Mouse (Mus musculus): ENCODE results near the gene Syngap1. TPM values are rescaled to one million over a fixed set of nuclear protein-coding genes. Genes with fewer than 3 reads are reported as not detected.

Gene Syngap1
- polyA plus RNA-seq, 1 experiment from 2014 or later = 0.78 TPM

DNA sequence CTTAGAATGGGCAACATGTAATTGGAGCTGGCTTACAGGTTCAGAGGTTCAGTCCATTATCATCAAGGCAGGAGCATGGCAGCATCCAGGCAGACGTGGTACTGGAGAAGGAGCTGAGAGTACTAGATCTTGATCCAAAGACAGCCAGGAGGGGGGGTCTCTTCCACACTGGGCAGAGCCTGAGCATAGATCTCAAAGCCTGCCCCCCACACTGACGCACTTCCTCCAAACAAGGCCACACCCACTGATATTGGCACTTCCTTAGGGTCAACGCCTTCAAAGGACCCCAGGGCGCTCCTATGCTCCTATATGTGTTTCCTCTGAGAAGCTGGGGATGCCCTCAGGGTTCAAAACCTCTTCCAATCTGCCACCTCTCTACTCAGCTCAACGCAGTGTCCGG lies 54.0 kb downstream of the Syngap1 start:
- ATAC-seq (replicated peaks; ENCODE audit: low FRiP score, low read depth) (0 out of 2 replicates have a peak, but pooled peaks have one; percentile 33), DNase-seq (ENCODE audit: low spot score) (peak; percentile 20)
- peak overlapping the region; percentile 57; the same call in 1 of the 2 replicates for H3K27ac ChIP-seq
- no peaks in the 10 kb centered on the region for H3K27me3 ChIP-seq (ENCODE audit: insufficient read depth, low read length)
- H3K36me3 ChIP-seq (ENCODE audit: insufficient read depth, low read length) = no peaks in the 10 kb centered on the region
- no peak for TF ChIP-seq CTCF (IDR thresholded peaks at IDR 0.05; ENCODE audit: low read depth)
- no peak overlapping the region for H3K4me3 ChIP-seq (replicated peaks; ENCODE audit: low read depth, low read length)
- 64% methylated on average over 6 of the region's 6 CpGs for whole genome bisulfite sequencing
- H3K4me2 ChIP-seq (ENCODE audit: low read length) = no peak overlapping the region
- H3K4me1 ChIP-seq (replicated peaks; ENCODE audit: insufficient read depth, low read length) = no peaks in the 10 kb centered on the region
- H3K9ac ChIP-seq (ENCODE audit: low read depth, low read length) = no peak overlapping the region
- no peaks in the 10 kb centered on the region for H3K9me3 ChIP-seq (replicated peaks; ENCODE audit: low read length)

DNA sequence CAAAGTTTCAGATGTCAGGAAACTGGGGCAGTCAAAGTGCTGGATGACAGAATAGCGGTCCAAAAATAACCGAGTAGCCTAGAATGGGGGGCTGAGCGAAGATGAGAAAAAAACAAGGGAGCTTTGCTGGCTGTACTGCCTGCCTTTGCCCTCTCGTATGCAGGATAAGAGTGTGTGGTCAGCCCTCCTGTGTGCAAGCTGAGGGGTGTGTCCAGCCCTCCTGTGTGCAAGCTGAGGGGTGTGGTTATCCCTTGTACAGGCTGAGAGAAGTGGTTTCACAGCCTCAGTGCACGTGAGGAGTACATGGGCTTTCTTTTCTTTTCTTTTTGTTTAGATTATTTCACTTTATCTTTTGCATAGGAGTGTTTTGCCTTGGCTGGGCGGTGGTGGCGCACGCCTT lies 54.5 kb downstream of the Syngap1 start:
- H3K36me3 ChIP-seq (ENCODE audit: insufficient read depth, low read length) = no peaks in the 10 kb centered on the region
- H3K4me2 ChIP-seq (ENCODE audit: low read length) = no peak overlapping the region
- DNase-seq (ENCODE audit: low spot score) (no peak), ATAC-seq (replicated peaks; ENCODE audit: low FRiP score, low read depth) (no peak)
- H3K27ac ChIP-seq = peak overlapping the region; percentile 22; the same call in 1 of the 2 replicates
- WGBS = 65% methylated on average over 8 of the region's 8 CpGs
- no peaks in the 10 kb centered on the region for H3K4me1 ChIP-seq (replicated peaks; ENCODE audit: insufficient read depth, low read length)
- TF ChIP-seq CTCF (IDR thresholded peaks at IDR 0.05; ENCODE audit: low read depth) = no peak
- H3K9ac ChIP-seq (ENCODE audit: low read depth, low read length) = no peak overlapping the region
- no peaks in the 10 kb centered on the region for H3K27me3 ChIP-seq (ENCODE audit: insufficient read depth, low read length)
- no peak overlapping the region for H3K4me3 ChIP-seq (replicated peaks; ENCODE audit: low read depth, low read length)
- H3K9me3 ChIP-seq (replicated peaks; ENCODE audit: low read length) = no peaks in the 10 kb centered on the region

DNA sequence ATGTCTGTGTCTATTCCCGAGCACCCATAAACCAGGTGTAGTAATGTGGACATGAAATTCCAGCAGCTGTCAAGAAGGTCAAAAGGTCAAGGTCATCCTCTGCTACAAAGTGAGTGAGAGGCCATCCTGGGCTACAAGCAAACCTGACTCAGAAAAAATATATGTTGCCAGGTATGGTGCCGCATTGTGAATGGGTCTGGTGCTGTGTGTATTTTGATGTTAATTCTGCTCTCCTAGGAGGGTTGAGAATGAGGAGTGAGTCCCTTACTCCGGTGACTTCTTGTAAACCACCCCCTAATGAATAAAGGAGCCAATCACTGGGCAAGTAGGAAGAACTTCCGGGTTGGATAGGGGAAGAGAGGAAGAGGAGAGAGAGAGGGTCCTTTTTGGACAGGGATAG lies 56.6 kb downstream of the Syngap1 start:
- no peak overlapping the region for H3K9ac ChIP-seq (ENCODE audit: low read depth, low read length)
- no peak overlapping the region for H3K4me2 ChIP-seq (ENCODE audit: low read length)
- H3K9me3 ChIP-seq (replicated peaks; ENCODE audit: low read length) = no peaks in the 10 kb centered on the region
- WGBS = 73% methylated on average over 4 of the region's 4 CpGs
- H3K4me3 ChIP-seq (replicated peaks; ENCODE audit: low read depth, low read length) = no peak overlapping the region
- DNase-seq (ENCODE audit: low spot score) (no peak), ATAC-seq (replicated peaks; ENCODE audit: low FRiP score, low read depth) (no peak)
- H3K36me3 ChIP-seq (ENCODE audit: insufficient read depth, low read length) = no peaks in the 10 kb centered on the region
- no peak overlapping the region for H3K27ac ChIP-seq
- no peaks in the 10 kb centered on the region for H3K27me3 ChIP-seq (ENCODE audit: insufficient read depth, low read length)
- H3K4me1 ChIP-seq (replicated peaks; ENCODE audit: insufficient read depth, low read length) = no peaks in the 10 kb centered on the region
- TF ChIP-seq CTCF (IDR thresholded peaks at IDR 0.05; ENCODE audit: low read depth) = no peak

DNA sequence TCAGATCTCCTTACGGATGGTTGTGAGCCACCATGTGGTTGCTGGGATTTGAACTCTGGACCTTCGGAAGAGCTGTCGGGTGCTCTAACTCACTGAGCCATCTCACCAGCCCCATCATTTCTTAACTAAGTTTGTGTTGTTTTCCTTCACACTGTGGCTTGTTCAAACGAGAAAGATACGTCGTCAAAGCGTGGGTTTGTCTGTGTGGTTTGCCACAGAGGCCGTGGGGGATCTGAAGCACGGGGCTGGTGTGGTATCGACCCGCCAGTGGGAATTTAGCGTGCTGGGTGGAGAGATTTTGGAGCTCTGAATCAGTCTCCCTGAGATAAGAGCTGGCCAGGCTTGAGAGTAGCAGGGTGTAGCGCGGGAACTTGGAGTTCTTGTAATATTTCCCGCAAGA lies 57.2 kb downstream of the Syngap1 start:
- DNase-seq (ENCODE audit: low spot score) (no peak), ATAC-seq (replicated peaks; ENCODE audit: low FRiP score, low read depth) (no peak)
- Histone ChIP-seq H3K4me1 (replicated peaks; ENCODE audit: insufficient read depth, low read length) (no peaks in the 10 kb centered on the region), H3K36me3 (ENCODE audit: insufficient read depth, low read length) (no peaks in the 10 kb centered on the region), H3K9me3 (replicated peaks; ENCODE audit: low read length) (no peaks in the 10 kb centered on the region), H3K27ac (no peak overlapping the region), H3K27me3 (ENCODE audit: insufficient read depth, low read length) (no peaks in the 10 kb centered on the region), H3K4me3 (replicated peaks; ENCODE audit: low read depth, low read length) (no peak overlapping the region), H3K4me2 (ENCODE audit: low read length) (no peak overlapping the region), H3K9ac (ENCODE audit: low read depth, low read length) (no peak overlapping the region)
- WGBS = 91% methylated on average over 15 of the region's 15 CpGs
- no peak for TF ChIP-seq CTCF (IDR thresholded peaks at IDR 0.05; ENCODE audit: low read depth)

DNA sequence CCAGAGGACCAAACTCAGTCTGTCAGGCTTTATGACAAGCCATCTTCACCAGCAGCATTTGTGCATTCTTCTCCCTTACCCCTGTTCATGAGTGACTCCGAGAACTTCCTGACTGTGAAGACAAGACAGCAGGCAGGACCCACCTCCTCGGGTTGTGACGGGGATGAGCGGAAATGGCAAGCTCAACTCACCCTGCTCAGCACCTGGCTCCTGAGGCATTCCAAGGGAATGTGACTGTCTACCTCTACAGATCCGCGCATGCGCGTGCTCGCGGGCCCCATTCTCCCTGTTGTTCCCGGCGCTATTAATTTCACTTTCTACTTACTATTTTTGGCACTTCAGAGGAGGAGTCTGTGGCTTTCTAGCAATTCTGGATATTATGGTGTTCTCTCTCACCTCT lies 58.9 kb downstream of the Syngap1 start:
- ATAC-seq (replicated peaks; ENCODE audit: low FRiP score, low read depth) (no peak), DNase-seq (ENCODE audit: low spot score) (peak; percentile 9)
- Histone ChIP-seq H3K9me3 (replicated peaks; ENCODE audit: low read length) (no peaks in the 10 kb centered on the region), H3K4me3 (replicated peaks; ENCODE audit: low read depth, low read length) (no peak overlapping the region), H3K9ac (ENCODE audit: low read depth, low read length) (no peak overlapping the region), H3K4me2 (ENCODE audit: low read length) (0 out of 2 replicates have a peak overlapping the region, but pooled peaks have one; percentile 10), H3K27me3 (ENCODE audit: insufficient read depth, low read length) (no peaks in the 10 kb centered on the region), H3K36me3 (ENCODE audit: insufficient read depth, low read length) (no peaks in the 10 kb centered on the region), H3K27ac (no peak overlapping the region), H3K4me1 (replicated peaks; ENCODE audit: insufficient read depth, low read length) (no peaks in the 10 kb centered on the region)
- WGBS = 57% methylated on average over 12 of the region's 12 CpGs
- TF ChIP-seq CTCF (IDR thresholded peaks at IDR 0.05; ENCODE audit: low read depth) = no peak

DNA sequence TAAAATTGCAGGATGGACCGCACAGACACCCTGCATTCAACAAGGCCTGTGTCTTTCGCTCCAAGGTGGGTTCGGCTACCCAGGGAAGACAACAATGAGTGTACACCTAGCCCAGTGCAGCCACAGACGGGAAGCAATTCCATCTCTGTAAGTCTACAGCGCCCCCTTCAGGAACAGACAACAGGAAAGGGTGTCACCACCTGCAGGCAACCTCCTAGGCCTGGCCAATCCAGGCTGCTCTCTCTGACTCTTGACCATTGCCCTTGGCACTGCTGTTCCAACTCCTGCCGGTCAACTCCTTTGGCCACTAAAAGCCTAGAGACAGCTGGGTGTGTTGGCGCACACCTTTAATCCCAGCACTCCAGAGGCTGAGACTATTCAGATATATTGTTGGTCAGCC lies 60.1 kb downstream of the Syngap1 start:
- 78% methylated on average over 7 of the region's 7 CpGs for WGBS
- DNase-seq (ENCODE audit: low spot score) (no peak), ATAC-seq (replicated peaks; ENCODE audit: low FRiP score, low read depth) (no peak)
- H3K27me3 ChIP-seq (ENCODE audit: insufficient read depth, low read length) = no peaks in the 10 kb centered on the region
- no peaks in the 10 kb centered on the region for H3K36me3 ChIP-seq (ENCODE audit: insufficient read depth, low read length)
- H3K4me1 ChIP-seq (replicated peaks; ENCODE audit: insufficient read depth, low read length) = no peaks in the 10 kb centered on the region
- peak; percentile 46 for TF ChIP-seq CTCF (IDR thresholded peaks at IDR 0.05; ENCODE audit: low read depth)
- no peak overlapping the region for H3K9ac ChIP-seq (ENCODE audit: low read depth, low read length)
- H3K4me2 ChIP-seq (ENCODE audit: low read length) = no peak overlapping the region
- H3K27ac ChIP-seq = no peak overlapping the region
- H3K4me3 ChIP-seq (replicated peaks; ENCODE audit: low read depth, low read length) = no peak overlapping the region
- no peaks in the 10 kb centered on the region for H3K9me3 ChIP-seq (replicated peaks; ENCODE audit: low read length)

DNA sequence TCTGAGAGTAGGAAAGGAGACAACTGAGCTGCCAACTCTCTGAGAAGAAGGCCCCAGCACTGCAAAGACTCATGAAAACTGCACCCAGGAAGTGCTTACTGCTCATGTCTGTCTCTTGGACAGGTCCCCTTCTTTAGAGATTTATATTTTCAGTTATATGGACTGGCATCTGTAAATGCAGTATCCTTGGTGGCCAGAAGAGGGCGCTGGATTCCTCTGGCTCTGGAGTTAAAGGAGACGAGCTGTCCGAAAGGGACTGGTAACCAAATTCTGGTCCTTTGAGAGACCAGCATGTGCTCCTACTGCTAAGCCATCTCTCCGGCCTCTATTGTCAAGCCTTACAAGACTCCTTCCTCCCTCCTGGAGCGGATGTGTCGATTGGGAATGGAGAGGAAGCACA lies 60.8 kb downstream of the Syngap1 start:
- ATAC-seq (replicated peaks; ENCODE audit: low FRiP score, low read depth) = no peak
- WGBS = 58% methylated on average over 6 of the region's 6 CpGs
- no peaks in the 10 kb centered on the region for H3K36me3 ChIP-seq (ENCODE audit: insufficient read depth, low read length)
- H3K9me3 ChIP-seq (replicated peaks; ENCODE audit: low read length) = no peaks in the 10 kb centered on the region
- TF ChIP-seq CTCF (IDR thresholded peaks at IDR 0.05; ENCODE audit: low read depth) = peak; percentile 70
- DNase-seq (ENCODE audit: low spot score) = peak; percentile 26
- no peaks in the 10 kb centered on the region for H3K27me3 ChIP-seq (ENCODE audit: insufficient read depth, low read length)
- H3K4me1 ChIP-seq (replicated peaks; ENCODE audit: insufficient read depth, low read length) = no peaks in the 10 kb centered on the region
- no peak overlapping the region for H3K9ac ChIP-seq (ENCODE audit: low read depth, low read length)
- no peak overlapping the region for H3K4me2 ChIP-seq (ENCODE audit: low read length)
- H3K27ac ChIP-seq = no peak overlapping the region
- H3K4me3 ChIP-seq (replicated peaks; ENCODE audit: low read depth, low read length) = no peak overlapping the region

Measured in kidney, postnatal 0 days (tissue).